Mouse (Mus musculus) midbrain, embryonic 11.5 days (tissue): ENCODE measurements around the gene Ccdc92. TPM values are rescaled to one million over a fixed set of nuclear protein-coding genes. Genes with fewer than 3 reads are reported as not detected.

Source experiments
- ATAC-seq: fragments of 200-750 bp; cut with Nextera tagmentation; 2 replicates; pipeline ENCODE4 v1.8.0; 2017; ENCODE audit warnings: moderate TSS enrichment, moderate library complexity; ENCODE audit not compliant: low FRiP score
- DNase-seq: peaks from one replicate; pipeline ENCODE4 v3.0.0; 2015; ENCODE audit warnings: low spot score; ENCODE audit errors: missing footprints
- H3K27ac ChIP-seq: fragments of 300-500 bp; sonication (generic); 2 replicates; pipeline ENCODE4 v1.5.1; 2014; ENCODE audit warnings: low read depth, low read length
- H3K27me3 ChIP-seq: fragments of 300-500 bp; sonication (generic); 2 replicates; pipeline ENCODE4 v1.6.1; 2014; ENCODE audit warnings: mild to moderate bottlenecking, low read length, moderate library complexity, mixed read lengths; ENCODE audit not compliant: control insufficient read depth, insufficient read depth
- H3K36me3 ChIP-seq: fragments of 300-500 bp; sonication (generic); 2 replicates; pipeline ENCODE4 v1.6.1; 2014; ENCODE audit warnings: mild to moderate bottlenecking, low read length, moderate library complexity, mixed read lengths; ENCODE audit not compliant: control insufficient read depth, insufficient read depth
- H3K4me1 ChIP-seq: fragments of 300-500 bp; sonication (generic); 2 replicates; pipeline ENCODE4 v1.6.1; 2014; ENCODE audit warnings: low read length; ENCODE audit not compliant: control insufficient read depth, insufficient read depth
- H3K4me2 ChIP-seq: fragments of 300-500 bp; sonication (generic); 2 replicates; pipeline ENCODE4 v1.6.1; 2014; ENCODE audit warnings: mild to moderate bottlenecking, moderate library complexity
- H3K4me3 ChIP-seq: fragments of 300-500 bp; sonication (generic); 2 replicates; pipeline ENCODE4 v1.5.1; 2014; ENCODE audit warnings: low read depth, low read length
- H3K9ac ChIP-seq: fragments of 300-500 bp; sonication (generic); 2 replicates; pipeline ENCODE4 v1.6.1; 2014; ENCODE audit warnings: low read length
- H3K9me3 ChIP-seq: fragments of 300-500 bp; sonication (generic); 2 replicates; pipeline ENCODE4 v1.6.1; 2016; ENCODE audit warnings: low read length; ENCODE audit not compliant: control insufficient read depth
- WGBS: fragments of 180-500 bp; shearing (Covaris S2); extraction: QIAGEN DNeasy Blood & Tissue Kit; methylation state at CpG from one replicate; pipeline ENCODE4 v1.1.7; 2014; 5-methylcytosine and 5-hydroxymethylcytosine counted together
- polyA plus RNA-seq: library from polyadenylated mRNA; unstranded; fragments of >200 nt; fragmentation: Nextera tagmentation; extraction: Ambion mirVana; gene quantifications from 2 replicates; pipeline ENCODE4 v1.2.1, GENCODE M21; 2014

Ccdc92 gene
- polyA plus RNA-seq, 1 experiment from 2014 or later, result 13.9 TPM

DNA sequence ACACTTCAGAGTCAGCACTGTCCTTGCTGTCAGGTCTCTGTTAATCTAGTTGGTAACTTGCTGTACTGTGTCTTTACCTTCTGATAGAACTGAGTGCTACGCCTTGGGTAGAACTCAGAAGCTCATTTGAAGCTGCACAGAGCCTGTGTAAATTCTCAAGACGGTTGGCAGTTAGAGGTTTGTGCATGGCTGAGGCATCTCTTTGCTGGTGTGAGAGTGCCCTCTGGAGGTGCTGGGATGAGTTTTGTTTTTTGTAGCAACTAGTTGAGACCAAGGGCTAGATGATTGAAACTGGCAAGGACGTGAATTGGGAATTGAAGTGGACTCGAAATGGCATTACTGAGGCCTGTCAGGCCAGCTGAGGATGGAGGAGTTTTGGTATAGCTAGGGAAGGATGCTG, 6.8 kb upstream of the Ccdc92 start:
- Histone ChIP-seq H3K9me3 (no peaks in the 10 kb centered on the region), H3K27me3 (no peaks in the 10 kb centered on the region), H3K4me3 (no peak overlapping the region), H3K9ac (no peak overlapping the region), H3K27ac (no peak overlapping the region), H3K4me2 (no peak overlapping the region), H3K36me3 (0 out of 2 replicates have a peak, but pooled peaks cover 3% of the 10 kb centered on the region), H3K4me1 (peaks cover 10% of the 10 kb centered on the region)
- WGBS, result 54% methylated on average over 4 of the region's 4 CpGs
- ATAC-seq (no peak), DNase-seq (peak; percentile 90)

DNA sequence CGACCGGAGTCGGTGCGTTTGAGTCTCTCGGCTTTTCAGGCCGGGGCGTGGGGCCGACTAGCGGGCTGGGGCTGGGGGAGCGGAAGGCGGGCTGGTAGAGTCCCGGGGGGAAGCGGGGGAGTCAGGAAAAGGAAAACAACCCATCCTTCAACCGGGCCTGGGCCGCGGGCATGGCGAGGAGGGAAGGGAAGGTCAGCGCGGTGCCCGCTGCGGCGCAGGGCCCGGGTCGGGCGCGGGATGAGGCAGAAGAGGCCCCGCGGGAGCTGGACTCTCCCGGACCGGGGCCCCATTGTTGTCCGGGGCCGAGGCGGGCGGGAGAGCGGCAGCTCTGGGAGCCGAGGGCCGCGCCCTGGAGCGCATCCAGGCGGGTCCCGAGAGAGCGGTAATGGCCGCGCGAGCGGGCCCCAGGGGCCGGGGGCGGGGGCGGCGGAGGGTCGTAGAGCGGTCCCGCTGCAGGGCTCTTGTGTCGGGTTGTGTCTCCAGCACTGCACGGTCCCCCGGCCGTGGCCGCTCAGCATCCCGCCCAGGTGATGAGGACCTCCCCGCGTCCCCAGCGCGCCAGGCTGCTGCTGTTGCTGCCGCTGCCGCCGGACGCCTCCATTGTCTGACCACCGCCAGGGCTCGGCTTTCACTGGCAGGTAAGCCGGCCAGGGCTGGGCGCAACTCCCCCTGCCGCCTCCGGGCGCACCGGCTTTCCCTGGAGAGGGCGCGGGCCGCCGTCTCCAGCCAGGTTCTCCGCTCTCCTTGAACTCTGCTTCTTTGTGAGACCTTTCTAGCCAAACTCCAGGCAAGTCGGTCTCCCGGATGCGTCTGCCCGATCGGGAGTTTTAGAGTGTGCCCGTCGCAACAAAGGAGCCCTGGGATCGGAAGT, 882 bp upstream of the Ccdc92 start:
- ATAC-seq (peak; percentile 68), DNase-seq (peak; percentile 94)
- H3K27ac ChIP-seq, result peak overlapping the region; percentile 84
- no peaks in the 10 kb centered on the region for H3K9me3 ChIP-seq
- H3K9ac ChIP-seq, result peak overlapping the region; percentile 94
- no peaks in the 10 kb centered on the region for H3K36me3 ChIP-seq
- H3K4me2 ChIP-seq, result peak overlapping the region; percentile 81
- H3K27me3 ChIP-seq, result peaks cover 16% of the 10 kb centered on the region; the same call in 1 of the 2 replicates
- peaks cover 20% of the 10 kb centered on the region for H3K4me1 ChIP-seq
- under 1% methylated on average over 70 of the region's 88 CpGs for WGBS
- H3K4me3 ChIP-seq, result peak overlapping the region; percentile 100

DNA sequence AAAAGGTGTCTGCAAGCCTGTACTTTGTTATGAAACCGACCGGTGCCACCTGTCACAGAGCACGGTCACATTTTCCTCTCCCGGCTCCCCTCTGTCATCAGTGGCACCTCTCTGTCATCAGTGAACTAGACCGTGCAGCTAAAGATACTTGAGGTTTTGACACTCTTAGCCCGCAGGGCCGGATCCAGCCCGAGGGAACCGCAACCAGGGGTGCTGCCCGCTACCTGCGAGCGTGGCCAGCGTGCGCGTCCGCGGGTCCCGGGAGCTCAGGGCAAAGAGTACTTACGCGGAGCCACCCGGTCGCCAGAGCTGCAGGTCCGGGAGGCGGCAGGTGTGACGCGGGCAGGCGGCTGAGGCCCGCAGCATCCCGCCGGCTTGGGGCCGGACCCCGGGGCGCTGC, 761 bp downstream of the Ccdc92 start:
- H3K4me2 ChIP-seq, result peak overlapping the region; percentile 98
- peaks cover 16% of the 10 kb centered on the region; the same call in 1 of the 2 replicates for H3K27me3 ChIP-seq
- WGBS, result 2% methylated on average over 32 of the region's 33 CpGs
- no peaks in the 10 kb centered on the region for H3K9me3 ChIP-seq
- peak overlapping the region; percentile 70 for H3K27ac ChIP-seq
- ATAC-seq, result peak; percentile 6; the same call in 1 of the 2 replicates
- peak overlapping the region; percentile 72 for H3K9ac ChIP-seq
- peak overlapping the region; percentile 100 for H3K4me3 ChIP-seq
- peak; percentile 93 for DNase-seq
- no peaks in the 10 kb centered on the region for H3K36me3 ChIP-seq
- peaks cover 20% of the 10 kb centered on the region for H3K4me1 ChIP-seq

DNA sequence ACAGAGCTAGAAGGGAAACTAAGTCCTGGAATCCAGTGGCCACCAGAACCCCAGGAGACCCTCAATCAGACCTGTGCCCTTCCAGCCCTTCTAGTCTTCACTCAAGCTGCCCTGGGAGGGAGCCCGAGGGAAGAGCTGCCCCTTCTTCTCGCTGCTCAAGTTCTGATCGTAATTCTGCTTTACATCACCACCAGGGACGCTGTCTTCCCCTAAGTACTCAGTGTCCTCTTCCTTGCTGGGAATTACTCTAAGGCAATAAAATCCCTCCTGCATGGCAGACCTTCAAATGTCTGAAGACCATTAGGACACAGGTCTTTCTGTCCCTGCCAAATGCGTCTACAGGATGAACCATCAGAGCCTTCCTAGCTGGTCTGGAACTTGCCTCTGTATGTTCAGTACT, 2.2 kb downstream of the Ccdc92 start:
- ATAC-seq (no peak), DNase-seq (peak; percentile 89)
- H3K27me3 ChIP-seq, result peaks cover 16% of the 10 kb centered on the region; the same call in 1 of the 2 replicates
- H3K4me2 ChIP-seq, result no peak overlapping the region
- H3K9me3 ChIP-seq, result no peaks in the 10 kb centered on the region
- 12% methylated on average over 5 of the region's 5 CpGs for WGBS
- no peak overlapping the region for H3K27ac ChIP-seq
- H3K4me1 ChIP-seq, result peaks cover 19% of the 10 kb centered on the region
- H3K9ac ChIP-seq, result no peak overlapping the region
- no peaks in the 10 kb centered on the region for H3K36me3 ChIP-seq
- no peak overlapping the region for H3K4me3 ChIP-seq

DNA sequence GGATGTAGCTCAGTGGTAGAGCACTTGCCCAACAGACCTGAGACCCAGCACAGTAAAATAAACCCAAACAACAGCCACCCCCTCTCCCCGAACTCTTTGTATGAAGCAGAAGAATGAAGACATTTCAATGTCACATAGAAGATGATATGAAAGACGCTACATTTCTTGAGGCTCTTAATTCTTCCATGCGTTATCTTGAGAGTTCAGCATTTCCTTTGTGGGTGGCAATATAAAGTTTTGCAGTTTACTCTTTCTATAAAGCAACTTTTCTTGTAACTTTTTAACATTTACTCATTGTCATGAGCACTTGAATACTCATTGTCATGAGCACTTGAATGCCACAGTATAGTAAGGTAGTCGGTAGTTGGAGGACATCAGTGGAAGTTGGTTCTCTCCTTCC, 8.0 kb downstream of the Ccdc92 start:
- WGBS, result 92% methylated on average over 4 of the region's 4 CpGs
- H3K9ac ChIP-seq, result no peak overlapping the region
- no peaks in the 10 kb centered on the region for H3K4me1 ChIP-seq
- no peaks in the 10 kb centered on the region for H3K36me3 ChIP-seq
- H3K4me3 ChIP-seq, result no peak overlapping the region
- no peak overlapping the region for H3K4me2 ChIP-seq
- H3K9me3 ChIP-seq, result no peaks in the 10 kb centered on the region
- H3K27me3 ChIP-seq, result no peaks in the 10 kb centered on the region
- DNase-seq (no peak), ATAC-seq (no peak)
- H3K27ac ChIP-seq, result no peak overlapping the region

DNA sequence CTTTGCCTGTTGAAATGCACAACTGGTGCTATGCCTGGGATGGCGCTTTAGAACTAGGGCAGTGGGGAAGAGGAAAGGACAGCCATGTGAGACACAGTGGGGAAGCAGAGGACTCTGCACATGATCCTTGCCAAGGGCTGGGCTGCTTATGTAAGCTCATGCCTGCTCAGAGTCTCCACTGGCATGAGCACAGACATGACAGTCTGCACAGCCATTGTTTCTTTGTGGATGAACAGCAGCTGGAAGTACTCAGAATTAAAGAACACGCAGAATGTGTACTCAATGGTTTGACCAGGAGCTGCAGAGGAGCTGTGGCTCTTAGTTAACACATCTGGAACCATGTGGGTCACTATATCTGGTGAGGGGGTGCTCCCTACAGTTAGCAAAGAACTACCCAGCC, 9.1 kb downstream of the Ccdc92 start:
- Histone ChIP-seq H3K36me3 (no peaks in the 10 kb centered on the region), H3K27ac (no peak overlapping the region), H3K4me1 (no peaks in the 10 kb centered on the region), H3K27me3 (no peaks in the 10 kb centered on the region), H3K4me3 (no peak overlapping the region), H3K9me3 (no peaks in the 10 kb centered on the region), H3K9ac (no peak overlapping the region), H3K4me2 (no peak overlapping the region)
- DNase-seq, result peak; percentile 75
- WGBS, result 82% methylated on average over 2 of the region's 2 CpGs
- no peak for ATAC-seq

DNA sequence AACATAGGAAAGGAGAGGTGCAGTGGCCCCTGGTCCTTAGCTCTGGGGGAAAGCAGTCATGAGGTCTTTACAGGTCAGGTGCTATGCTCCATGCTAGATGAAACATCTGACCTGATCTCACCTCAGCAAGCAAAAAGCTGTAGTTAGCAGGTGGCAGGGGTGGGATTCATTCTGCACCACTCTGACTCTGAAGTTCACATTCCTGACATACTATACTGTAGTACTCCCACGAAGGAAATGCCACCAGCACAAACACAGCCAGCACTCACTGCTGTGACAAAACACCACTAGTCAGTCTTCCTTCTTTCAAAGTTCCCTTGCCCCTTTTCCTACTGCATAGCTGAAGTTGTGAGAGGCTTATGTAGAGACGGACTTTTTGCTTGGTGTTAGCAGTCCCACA, 9.9 kb downstream of the Ccdc92 start:
- Histone ChIP-seq H3K27me3 (no peaks in the 10 kb centered on the region), H3K4me3 (no peak overlapping the region), H3K9me3 (no peaks in the 10 kb centered on the region), H3K36me3 (no peaks in the 10 kb centered on the region), H3K9ac (no peak overlapping the region), H3K4me2 (no peak overlapping the region), H3K4me1 (no peaks in the 10 kb centered on the region), H3K27ac (no peak overlapping the region)
- WGBS, result 37% methylated on average over 2 of the region's 2 CpGs
- DNase-seq (peak; percentile 0), ATAC-seq (no peak)

DNA sequence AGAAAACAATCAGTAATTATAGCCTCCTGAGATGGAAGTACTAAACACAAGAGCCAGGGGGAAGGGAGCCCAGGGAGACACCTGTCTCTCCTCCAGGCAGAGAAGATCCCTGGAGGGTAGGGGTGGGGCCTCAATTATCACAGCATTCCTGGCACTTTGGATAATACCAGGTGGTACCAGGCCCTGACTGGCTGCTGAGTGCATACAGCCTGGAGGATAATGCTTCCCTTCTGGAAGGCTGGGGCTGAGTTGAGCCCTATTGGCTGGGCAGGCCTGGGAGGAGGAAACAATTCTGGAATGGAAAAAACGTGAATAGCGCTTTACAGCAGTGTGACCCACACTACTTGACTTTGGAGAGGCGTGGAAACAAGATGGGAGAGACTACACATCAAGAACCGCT, 10.7 kb downstream of the Ccdc92 start:
- WGBS, result 55% methylated on average over 4 of the region's 4 CpGs
- Histone ChIP-seq H3K4me2 (no peak overlapping the region), H3K36me3 (no peaks in the 10 kb centered on the region), H3K9me3 (no peaks in the 10 kb centered on the region), H3K4me1 (no peaks in the 10 kb centered on the region), H3K27me3 (no peaks in the 10 kb centered on the region), H3K4me3 (no peak overlapping the region), H3K9ac (no peak overlapping the region), H3K27ac (no peak overlapping the region)
- ATAC-seq (no peak), DNase-seq (no peak)

DNA sequence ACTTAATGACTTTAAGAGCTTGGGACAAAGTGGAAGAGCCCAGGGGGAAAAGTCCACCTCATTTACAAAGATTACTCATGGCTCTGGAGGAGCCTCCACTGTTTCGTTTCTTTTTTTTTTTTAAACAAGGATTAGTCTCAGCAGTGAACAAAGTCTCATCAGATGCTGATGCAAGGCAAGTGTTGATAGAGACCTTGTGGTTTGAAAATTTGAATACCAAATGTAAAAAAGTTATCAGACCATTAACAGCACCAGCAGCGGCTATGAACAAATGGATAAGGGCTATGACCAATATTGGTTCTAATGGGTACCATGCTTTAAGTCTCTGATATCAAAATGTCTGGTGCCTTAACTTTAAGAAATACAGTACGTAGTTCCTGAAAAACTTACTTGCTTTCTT, 13.2 kb downstream of the Ccdc92 start:
- Histone ChIP-seq H3K4me2 (no peak overlapping the region), H3K9me3 (no peaks in the 10 kb centered on the region), H3K4me3 (no peak overlapping the region), H3K27ac (no peak overlapping the region), H3K27me3 (no peaks in the 10 kb centered on the region), H3K9ac (no peak overlapping the region), H3K4me1 (no peaks in the 10 kb centered on the region), H3K36me3 (no peaks in the 10 kb centered on the region)
- WGBS, result 76% methylated on average over 3 of the region's 3 CpGs
- DNase-seq, result no peak
- no peak for ATAC-seq
